Mouse (Mus musculus) lung, embryonic 14.5 days (tissue): Measurements from ENCODE around the gene Gsto2. TPM values are rescaled to one million over a fixed set of nuclear protein-coding genes. Genes with fewer than 3 reads are reported as not detected.

Experiments used
- ATAC-seq: fragments of 200-750 bp; cut with Nextera tagmentation; 2 replicates; pipeline ENCODE4 v1.8.0; 2017; ENCODE audit warnings: mild to moderate bottlenecking, moderate TSS enrichment, moderate library complexity; ENCODE audit not compliant: insufficient read depth
- DNase-seq: peaks from one replicate; pipeline ENCODE4 v3.0.0-alpha.2; 2015
- H3K27ac ChIP-seq: fragments of 300-500 bp; sonication (generic); 2 replicates; pipeline ENCODE4 v1.5.1; 2014; ENCODE audit warnings: low read depth, mild to moderate bottlenecking, moderate library complexity
- H3K27me3 ChIP-seq: fragments of 300-500 bp; sonication (generic); 2 replicates; pipeline ENCODE4 v1.6.1; 2014; ENCODE audit warnings: low read length, control low read depth; ENCODE audit not compliant: insufficient read depth
- H3K36me3 ChIP-seq: fragments of 300-500 bp; sonication (generic); 2 replicates; pipeline ENCODE4 v1.6.1; 2014; ENCODE audit warnings: control low read depth; ENCODE audit not compliant: insufficient read depth
- H3K4me1 ChIP-seq: fragments of 300-500 bp; sonication (generic); 2 replicates; pipeline ENCODE4 v1.6.1; 2014; ENCODE audit warnings: antibody characterized with exemption, control low read depth; ENCODE audit not compliant: insufficient read depth
- H3K4me2 ChIP-seq: fragments of 300-500 bp; sonication (generic); 2 replicates; pipeline ENCODE4 v1.6.1; 2014; ENCODE audit warnings: mild to moderate bottlenecking
- H3K4me3 ChIP-seq: fragments of 300-500 bp; sonication (generic); 2 replicates; pipeline ENCODE4 v1.5.1; 2014; ENCODE audit warnings: low read depth, low read length
- H3K9ac ChIP-seq: fragments of 300-500 bp; sonication (generic); 2 replicates; pipeline ENCODE4 v1.6.1; 2014
- H3K9me3 ChIP-seq: fragments of 300-500 bp; sonication (generic); 2 replicates; pipeline ENCODE4 v1.6.1; 2016; ENCODE audit warnings: low read depth, low read length, control low read depth
- CTCF ChIP-seq: IDR thresholded peaks from 2 replicates; pipeline ENCODE4 v1.5.1; 2016; ENCODE audit warnings: antibody characterized with exemption, low read depth
- WGBS: fragments of 180-500 bp; shearing (Covaris S2); extraction: QIAGEN DNeasy Blood & Tissue Kit; methylation state at CpG from one replicate; pipeline ENCODE4 v1.1.7; 2014; 5-methylcytosine and 5-hydroxymethylcytosine counted together
- polyA plus RNA-seq: library from polyadenylated mRNA; unstranded; fragments of >200 nt; fragmentation: Nextera tagmentation; extraction: Ambion mirVana; gene quantifications from 2 replicates; pipeline ENCODE4 v1.2.1, GENCODE M21; 2014

Gene Gsto2
- polyA plus RNA-seq, 1 experiment from 2014 or later, result 1.4 TPM

- Histone ChIP-seq H3K9ac (no peak overlapping the region), H3K4me3 (no peak overlapping the region), H3K9me3 (no peaks in the 10 kb centered on the region), H3K4me1 (peaks cover 27% of the 10 kb centered on the region), H3K27ac (no peak overlapping the region), H3K27me3 (no peaks in the 10 kb centered on the region), H3K36me3 (peaks cover 38% of the 10 kb centered on the region), H3K4me2 (no peak overlapping the region)
- ATAC-seq (no peak), DNase-seq (no peak)
- no peak for TF ChIP-seq CTCF
- 94% methylated on average over 6 of the region's 6 CpGs for WGBS
Observed at GRCm38 (mm10) chr19:47893092-47893491, 27.8 kb downstream of the Gsto2 start.

GRCm38 (mm10) chr19:47898472-47899079 lies 33.2 kb downstream of the Gsto2 start:
- TF ChIP-seq CTCF, result no peak
- H3K4me2 ChIP-seq, result no peak overlapping the region
- no peak for DNase-seq
- ATAC-seq, result no peak; the same call in 1 of the 2 replicates
- no peak overlapping the region for H3K27ac ChIP-seq
- H3K9ac ChIP-seq, result no peak overlapping the region
- H3K4me3 ChIP-seq, result no peak overlapping the region
- no peaks in the 10 kb centered on the region for H3K9me3 ChIP-seq
- peaks cover 38% of the 10 kb centered on the region for H3K36me3 ChIP-seq
- no peaks in the 10 kb centered on the region for H3K27me3 ChIP-seq
- H3K4me1 ChIP-seq, result peaks cover 16% of the 10 kb centered on the region
- 81% methylated on average over 8 of the region's 8 CpGs for WGBS

GRCm38 (mm10) chr19:47900012-47900411 lies 34.7 kb downstream of the Gsto2 start:
- DNase-seq (no peak), ATAC-seq (no peak)
- H3K4me2 ChIP-seq, result no peak overlapping the region
- H3K36me3 ChIP-seq, result peaks cover 28% of the 10 kb centered on the region
- 45% methylated on average over 6 of the region's 6 CpGs for WGBS
- no peak overlapping the region for H3K27ac ChIP-seq
- no peaks in the 10 kb centered on the region for H3K9me3 ChIP-seq
- TF ChIP-seq CTCF, result peak; percentile 40; the same call in 1 of the 2 replicates
- H3K4me3 ChIP-seq, result no peak overlapping the region
- no peaks in the 10 kb centered on the region for H3K27me3 ChIP-seq
- H3K9ac ChIP-seq, result no peak overlapping the region
- H3K4me1 ChIP-seq, result peaks cover 20% of the 10 kb centered on the region

- peaks cover 24% of the 10 kb centered on the region for H3K4me1 ChIP-seq
- no peaks in the 10 kb centered on the region for H3K27me3 ChIP-seq
- WGBS, result 76% methylated on average over 10 of the region's 10 CpGs
- no peak overlapping the region for H3K4me2 ChIP-seq
- ATAC-seq, result no peak
- no peak overlapping the region for H3K9ac ChIP-seq
- H3K9me3 ChIP-seq, result no peaks in the 10 kb centered on the region
- TF ChIP-seq CTCF, result no peak
- H3K27ac ChIP-seq, result no peak overlapping the region
- no peak overlapping the region for H3K4me3 ChIP-seq
- H3K36me3 ChIP-seq, result peaks cover 23% of the 10 kb centered on the region
- DNase-seq, result no peak
Observed at GRCm38 (mm10) chr19:47900558-47900957, 35.2 kb downstream of the Gsto2 start.

- peak; percentile 33; the same call in 1 of the 2 replicates for ATAC-seq
- Histone ChIP-seq H3K9ac (no peak overlapping the region), H3K4me3 (no peak overlapping the region), H3K4me1 (peaks cover 24% of the 10 kb centered on the region), H3K36me3 (peaks cover 3% of the 10 kb centered on the region; the same call in 1 of the 2 replicates), H3K27ac (peak overlapping the region; percentile 60; the same call in 1 of the 2 replicates), H3K9me3 (no peaks in the 10 kb centered on the region), H3K4me2 (no peak overlapping the region), H3K27me3 (no peaks in the 10 kb centered on the region)
- DNase-seq, result peak; percentile 79
- no peak for TF ChIP-seq CTCF
- 51% methylated on average over 13 of the region's 13 CpGs for WGBS
Observed at GRCm38 (mm10) chr19:47902316-47903201, 37.2 kb downstream of the Gsto2 start.

- Histone ChIP-seq H3K9ac (no peak overlapping the region), H3K4me2 (no peak overlapping the region), H3K36me3 (no peaks in the 10 kb centered on the region; the same call in 1 of the 2 replicates), H3K27me3 (no peaks in the 10 kb centered on the region), H3K4me3 (no peak overlapping the region), H3K4me1 (peaks cover 24% of the 10 kb centered on the region), H3K9me3 (no peaks in the 10 kb centered on the region), H3K27ac (no peak overlapping the region)
- DNase-seq (no peak), ATAC-seq (no peak)
- WGBS, result 67% methylated on average over 4 of the region's 4 CpGs
- TF ChIP-seq CTCF, result no peak
Observed at GRCm38 (mm10) chr19:47903679-47904078, 38.3 kb downstream of the Gsto2 start.

GRCm38 (mm10) chr19:47905081-47905480 lies 39.7 kb downstream of the Gsto2 start:
- ATAC-seq, result no peak
- Histone ChIP-seq H3K9ac (no peak overlapping the region), H3K9me3 (no peaks in the 10 kb centered on the region), H3K27ac (peak overlapping the region; percentile 51; the same call in 1 of the 2 replicates), H3K4me2 (no peak overlapping the region), H3K27me3 (no peaks in the 10 kb centered on the region), H3K36me3 (no peaks in the 10 kb centered on the region; the same call in 1 of the 2 replicates), H3K4me3 (no peak overlapping the region), H3K4me1 (peaks cover 28% of the 10 kb centered on the region)
- WGBS, result 45% methylated on average over 4 of the region's 4 CpGs
- DNase-seq, result no peak
- no peak for TF ChIP-seq CTCF
